Mouse (Mus musculus) liver, embryonic 18 days (tissue): Measurements from ENCODE around the gene Tstd1. TPM values are rescaled to one million over a fixed set of nuclear protein-coding genes. Genes with fewer than 3 reads are reported as not detected.

Source experiments
- polyA plus RNA-seq: library from polyadenylated mRNA; depleted of rRNA; stranded (reverse); fragments of >200 nt; gene quantifications from 2 replicates; pipeline ENCODE4 v1.2.3, GENCODE M21; 2012; rRNA removed

Tstd1 gene
- polyA plus RNA-seq, result 4.3 and 5.4 TPM in 2 replicates

DNA sequence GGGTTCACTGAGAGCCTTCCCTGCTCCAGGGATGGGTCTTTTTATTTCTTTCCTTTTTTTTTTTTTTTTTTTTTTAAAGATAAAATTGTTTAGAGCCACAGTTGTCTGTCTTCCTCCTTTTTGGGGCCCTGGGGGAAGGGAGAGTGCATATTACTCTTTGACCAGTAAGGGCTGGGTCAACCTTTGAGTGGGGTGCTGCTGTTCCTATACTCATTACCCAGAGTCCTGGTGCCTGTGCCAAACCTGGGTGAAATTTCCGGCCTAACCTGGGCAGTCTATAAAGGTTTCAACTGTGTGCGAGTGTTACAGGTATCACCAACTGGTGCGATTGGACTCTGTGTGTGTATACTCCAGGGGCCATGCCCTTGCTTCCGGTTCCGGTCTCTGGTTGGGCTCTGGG, at the start of gene Tstd1:
Gene Tstd1, plus strand, starts transcription at position 213 of the 400 bp plus-strand sequence.

DNA sequence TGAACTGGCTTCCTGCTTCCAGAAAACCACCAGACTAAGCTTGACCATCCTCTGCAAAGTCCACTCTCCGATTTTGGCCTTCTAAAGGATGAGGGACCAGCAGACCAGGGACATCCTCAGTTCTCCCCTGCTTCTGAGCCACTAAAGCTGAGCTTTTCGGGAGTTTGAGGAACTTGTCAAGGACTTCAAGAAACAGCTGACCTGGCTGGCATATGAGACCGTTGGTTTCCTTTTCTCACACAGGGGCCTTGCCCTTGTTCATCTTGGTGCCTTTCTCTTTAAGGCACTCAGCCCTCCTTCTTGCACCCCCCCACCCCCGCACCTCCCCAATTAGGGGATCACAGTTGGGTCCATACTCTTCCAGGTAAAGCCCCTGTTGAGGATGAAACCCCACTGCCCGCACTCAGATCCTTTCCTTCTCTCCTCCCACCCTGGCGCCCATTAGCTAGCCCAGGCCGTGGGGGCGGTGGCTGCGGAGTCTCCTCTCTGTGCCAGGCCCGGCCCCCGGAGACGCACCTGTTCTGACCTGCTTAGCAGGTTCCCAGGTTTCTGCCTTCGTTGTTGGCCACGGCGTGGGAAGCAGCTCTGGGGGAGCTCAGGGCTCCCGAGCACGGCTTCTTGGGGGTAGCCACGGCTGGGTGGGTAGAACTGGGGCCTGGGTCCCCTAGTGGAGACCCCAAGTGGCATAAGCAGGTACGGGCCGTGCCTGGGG, 48.7 kb upstream of the Tstd1 start, which contains the start of gene Nectin4:
Gene Nectin4, plus strand, starts transcription at position 255 of the 712 bp plus-strand sequence.

DNA sequence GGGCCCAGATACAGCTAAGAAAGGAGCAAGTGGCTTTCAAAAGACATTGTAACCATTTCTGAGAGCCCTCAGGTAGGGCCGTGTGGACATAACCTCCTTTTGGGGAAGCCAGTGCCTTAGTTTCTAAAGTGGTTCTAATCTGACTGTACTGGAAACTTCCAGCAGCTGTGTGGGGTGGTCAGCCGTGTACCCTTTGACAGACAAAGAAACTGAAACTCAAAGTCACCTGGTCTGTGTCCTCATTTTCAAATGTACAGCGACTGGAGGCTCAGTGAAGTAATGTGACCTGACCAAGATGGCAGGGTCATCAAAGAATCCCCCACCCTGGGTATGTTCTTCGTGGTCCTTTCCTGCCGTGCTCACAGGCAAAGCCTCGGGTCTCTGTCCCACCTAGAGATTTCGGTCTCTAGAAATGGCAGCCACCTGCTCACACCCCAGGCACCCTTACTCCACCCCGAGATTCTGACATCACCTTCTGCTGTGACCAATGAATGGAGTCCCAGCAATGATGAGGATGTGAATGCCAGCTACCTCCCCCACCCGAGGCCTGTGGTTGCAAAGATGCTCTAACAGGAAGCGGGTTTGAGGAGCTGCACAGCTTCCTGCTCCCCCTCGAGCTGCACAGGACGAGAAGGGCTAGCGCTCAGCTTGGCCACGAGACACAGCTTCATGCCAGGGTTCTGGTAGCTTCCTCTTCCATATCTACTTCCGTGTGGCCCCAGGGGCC, 30.1 kb upstream of the Tstd1 start, which contains the start of gene Arhgap30:
Gene Arhgap30, plus strand, starts transcription at position 579 of the 727 bp plus-strand sequence.

DNA sequence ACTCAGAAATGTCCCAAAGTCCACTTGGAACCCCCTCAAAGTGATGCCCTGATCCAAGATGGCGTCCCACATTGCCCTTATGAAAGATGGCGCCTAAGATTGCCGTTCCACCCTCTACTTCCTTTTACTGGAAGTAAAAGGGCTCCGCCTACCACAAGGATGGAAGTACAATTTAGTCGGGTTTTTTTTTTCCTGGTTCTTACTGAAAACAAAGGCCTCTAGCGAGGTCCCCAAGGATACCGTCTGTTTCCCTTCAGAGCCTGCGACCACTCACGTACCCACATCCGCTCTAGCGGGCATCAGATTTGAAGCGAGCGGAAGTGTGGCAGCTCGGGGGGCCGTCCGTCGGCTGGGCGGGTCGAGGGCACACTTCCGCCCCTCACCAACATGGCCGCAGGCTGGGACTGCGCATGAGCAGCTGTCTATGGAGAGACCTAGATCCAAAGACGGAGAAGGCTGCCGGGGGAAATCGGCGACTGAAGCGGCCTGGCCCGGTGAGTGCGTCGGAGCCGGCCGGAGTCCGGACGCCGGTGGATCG, 7.7 kb upstream of the Tstd1 start, which contains the start of gene Usf1:
Gene Usf1, plus strand, starts transcription at position 367 of the 538 bp plus-strand sequence.

DNA sequence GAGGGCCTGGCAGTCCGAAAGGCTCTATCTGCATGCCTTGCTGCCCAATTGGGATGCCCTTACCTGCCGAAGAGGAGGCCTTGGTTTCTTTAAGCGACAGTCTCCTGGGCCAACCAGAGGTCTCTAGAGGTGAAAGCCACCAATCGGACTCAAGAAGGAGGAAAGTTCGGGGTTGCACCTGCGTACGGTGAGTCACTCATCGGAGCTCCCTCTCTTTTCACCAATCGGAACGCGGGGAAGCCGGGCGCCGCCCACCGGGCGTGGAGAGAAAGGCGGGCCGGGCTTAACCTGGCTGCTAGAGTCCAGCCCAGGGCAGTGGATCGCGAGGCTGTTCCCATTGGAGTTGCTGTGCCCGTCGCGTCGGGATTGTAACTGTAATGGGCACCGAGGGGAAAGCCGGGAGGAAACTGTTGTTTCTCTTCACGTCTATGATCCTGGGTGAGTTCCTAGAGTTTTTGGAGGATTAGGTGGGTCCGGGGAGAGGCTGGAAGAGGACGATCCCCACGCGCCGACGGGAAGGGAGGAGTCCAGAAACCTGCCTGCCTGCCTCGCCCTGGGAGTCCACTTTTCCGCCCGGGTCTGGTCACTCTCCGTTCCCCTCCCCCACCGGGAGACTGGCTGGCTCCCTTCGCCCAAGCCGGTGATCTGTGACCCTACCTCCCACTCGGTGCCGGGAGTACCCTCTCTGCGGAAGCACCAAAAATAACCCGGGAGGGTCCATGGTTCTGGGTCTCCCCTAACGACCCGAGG, 18.8 kb downstream of the Tstd1 start, which contains the start of gene F11r:
Gene F11r, plus strand, starts transcription at position 272 of the 750 bp plus-strand sequence.

Other genes with a start within 250 kb of the Tstd1 start
- 6.4 and 7.7 TPM in 2 replicates for gene Pcp4l1, start 222.6 kb upstream of the Tstd1 start, polyA plus RNA-seq
- 22.1 and 22.4 TPM in 2 replicates for gene Nr1i3, start 204.9 kb upstream of the Tstd1 start, polyA plus RNA-seq
- 8.5 and 9.6 TPM in 2 replicates for gene Tomm40l, start 196.4 kb upstream of the Tstd1 start, polyA plus RNA-seq
- gene Apoa2, start 193.8 kb upstream of the Tstd1 start, polyA plus RNA-seq, result 8,837 and 9,746 TPM in 2 replicates
- gene Fcer1g, start 184.5 kb upstream of the Tstd1 start, polyA plus RNA-seq, result 137 and 142 TPM in 2 replicates
- gene Adamts4, start 168.5 kb upstream of the Tstd1 start, polyA plus RNA-seq, result 0.38 and 0.57 TPM in 2 replicates
- 88.9 and 92.7 TPM in 2 replicates for gene Ndufs2, start 167.5 kb upstream of the Tstd1 start, polyA plus RNA-seq
- gene B4galt3, start 148.5 kb upstream of the Tstd1 start, polyA plus RNA-seq, result 16.3 and 19.1 TPM in 2 replicates
- gene Ppox, start 137.7 kb upstream of the Tstd1 start, polyA plus RNA-seq, result 93.0 and 104 TPM in 2 replicates
- gene Usp21, start 130.9 kb upstream of the Tstd1 start, polyA plus RNA-seq, result 16.0 and 16.9 TPM in 2 replicates
- gene Ufc1, start 123.8 kb upstream of the Tstd1 start, polyA plus RNA-seq, result 23.6 and 24.6 TPM in 2 replicates
- gene Dedd, start 89.7 kb upstream of the Tstd1 start, polyA plus RNA-seq, result 20.5 and 20.8 TPM in 2 replicates
- 59.7 and 61.3 TPM in 2 replicates for gene Nit1, start 73.2 kb upstream of the Tstd1 start, polyA plus RNA-seq
- gene Pfdn2, start 73.2 kb upstream of the Tstd1 start, polyA plus RNA-seq, result 28.2 and 36.2 TPM in 2 replicates
- 0.13 and 0.22 TPM in 2 replicates for gene Klhdc9, start 58.1 kb upstream of the Tstd1 start, polyA plus RNA-seq
- gene Nectin4, start 48.8 kb upstream of the Tstd1 start, polyA plus RNA-seq, result 0.38 and 0.41 TPM in 2 replicates
- 6.1 and 6.7 TPM in 2 replicates for gene Arhgap30, start 29.9 kb upstream of the Tstd1 start, polyA plus RNA-seq
- 22.7 and 23.6 TPM in 2 replicates for gene Usf1, start 7.6 kb upstream of the Tstd1 start, polyA plus RNA-seq
- 32.6 and 33.7 TPM in 2 replicates for gene F11r, start 18.7 kb downstream of the Tstd1 start, polyA plus RNA-seq
- 3.8 and 4.0 TPM in 2 replicates for gene Alyref2, start 84.6 kb downstream of the Tstd1 start, polyA plus RNA-seq
- gene Itln1, start 116.4 kb downstream of the Tstd1 start, polyA plus RNA-seq, result not detected in 2 replicates
- gene Cd244a, start 140.3 kb downstream of the Tstd1 start, polyA plus RNA-seq, result 0.29 and 0.37 TPM in 2 replicates
- gene Ly9, start 188.5 kb downstream of the Tstd1 start, polyA plus RNA-seq, result 2.3 and 2.9 TPM in 2 replicates
- 2.4 and 3.0 TPM in 2 replicates for gene Slamf7, start 234.2 kb downstream of the Tstd1 start, polyA plus RNA-seq